Mouse (Mus musculus) central nervous system, embryonic 11.5 days (tissue): ENCODE measurements around the gene Rpl5. TPM values are rescaled to one million over a fixed set of nuclear protein-coding genes. Genes with fewer than 3 reads are reported as not detected.

Source experiments
- polyA plus RNA-seq: library from polyadenylated mRNA; depleted of rRNA; stranded (reverse); fragments of >200 nt; gene quantifications from 2 replicates; pipeline ENCODE4 v1.2.3, GENCODE M21; 2012; rRNA removed

Rpl5 gene
- 360 and 564 TPM in 2 replicates for polyA plus RNA-seq

DNA sequence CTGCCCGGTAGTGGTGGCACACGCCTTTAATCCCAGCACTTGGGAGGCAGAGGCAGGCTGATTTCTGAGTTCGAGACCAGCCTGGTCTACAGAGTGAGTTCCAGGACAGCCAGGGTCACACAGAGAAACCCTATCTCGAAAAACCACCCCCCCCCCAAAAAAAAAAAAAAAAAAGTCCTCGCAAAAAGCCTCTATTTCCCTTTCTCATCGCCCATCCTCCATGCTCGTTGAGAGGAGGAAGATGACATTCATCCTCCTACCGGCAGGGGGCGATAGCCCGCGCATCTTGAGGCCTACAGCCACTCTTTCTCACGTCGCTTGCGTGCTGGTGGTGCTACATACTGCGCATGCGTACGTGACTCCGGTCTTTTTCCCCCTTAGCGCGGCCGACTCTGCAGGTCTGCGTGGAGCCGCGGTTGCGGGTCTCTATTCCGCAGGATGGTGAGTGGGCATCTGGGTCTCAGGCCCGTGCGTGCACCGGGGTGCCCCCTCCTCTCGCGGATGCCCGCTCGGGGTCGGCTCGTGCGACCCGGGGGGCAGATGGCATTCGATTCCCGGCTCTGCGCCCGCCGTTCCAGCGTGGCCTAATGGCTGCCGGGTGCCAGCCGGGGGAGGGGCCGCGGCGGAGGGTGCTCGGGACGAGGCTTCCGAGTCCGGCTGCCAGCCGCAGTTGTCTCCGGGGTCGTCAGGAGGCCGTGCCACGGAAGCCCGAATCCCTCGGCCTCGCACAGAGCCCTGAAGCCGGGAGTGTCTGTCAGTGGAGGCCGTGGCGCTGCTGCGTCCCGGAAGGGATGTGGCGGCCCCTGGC lies at the start of gene Rpl5:
Gene Rpl5, plus strand, starts transcription at position 297 of the 808 bp plus-strand sequence.

DNA sequence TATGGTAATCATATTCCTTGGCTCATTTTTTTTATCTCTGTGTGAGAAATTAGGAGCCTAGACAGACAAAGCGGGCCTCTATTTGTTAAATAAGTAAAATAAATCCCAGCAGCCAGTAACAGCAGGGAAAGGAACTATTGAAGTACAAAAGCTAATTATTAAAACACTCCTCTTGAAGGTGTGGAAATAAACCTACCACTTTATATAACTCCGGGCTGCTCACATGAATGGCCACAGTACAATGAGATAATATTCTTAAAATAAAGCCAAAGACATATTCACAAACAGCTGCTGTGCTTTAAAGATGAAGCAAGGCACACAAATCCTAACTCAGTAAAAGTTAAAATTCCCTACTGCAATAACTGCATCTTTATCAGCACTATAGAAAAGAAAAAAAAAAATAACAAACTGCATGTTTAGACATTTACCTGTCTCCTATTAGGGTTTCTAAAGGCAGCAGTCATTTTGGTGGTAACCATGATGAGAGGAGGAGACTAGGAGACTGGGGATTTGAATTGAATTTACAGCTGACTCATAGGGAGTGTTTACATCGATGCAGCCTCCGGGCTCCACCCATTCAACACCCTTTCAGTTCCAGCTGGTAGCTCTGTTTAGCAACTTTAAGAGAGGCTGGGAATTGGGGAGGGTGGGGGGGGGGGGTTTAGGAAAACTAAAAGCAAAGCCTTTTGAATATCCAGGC lies 25.6 kb upstream of the Rpl5 start, which contains the start of gene Evi5:
Gene Evi5, minus strand, starts transcription at position 547 of the 700 bp plus-strand sequence.

Other genes starting within 250 kb of the Rpl5 start
- 0.20 and 0.24 TPM in 2 replicates for gene Gfi1, start 174.5 kb upstream of the Rpl5 start, polyA plus RNA-seq
- gene Ube2d2b, start 70.4 kb upstream of the Rpl5 start, polyA plus RNA-seq = not detected in 2 replicates
- gene Evi5, start 25.4 kb upstream of the Rpl5 start, polyA plus RNA-seq = 26.5 and 37.3 TPM in 2 replicates
- gene Fam69a, start 86.6 kb downstream of the Rpl5 start, polyA plus RNA-seq = 9.2 and 10.3 TPM in 2 replicates
- gene Mtf2, start 165.2 kb downstream of the Rpl5 start, polyA plus RNA-seq = 80.9 and 109 TPM in 2 replicates
- gene Tmed5, start 232.1 kb downstream of the Rpl5 start, polyA plus RNA-seq = 17.8 and 29.5 TPM in 2 replicates
- gene Ccdc18, start 232.4 kb downstream of the Rpl5 start, polyA plus RNA-seq = 3.9 and 4.7 TPM in 2 replicates